Mouse (Mus musculus) limb, embryonic 15.5 days (tissue): ENCODE data around the gene Paqr6. TPM values are rescaled to one million over a fixed set of nuclear protein-coding genes. Genes with fewer than 3 reads are reported as not detected.

Experiments
- polyA plus RNA-seq: library from polyadenylated mRNA; unstranded; fragments of >200 nt; fragmentation: Nextera tagmentation; extraction: Ambion mirVana; gene quantifications from 2 replicates; pipeline ENCODE4 v1.2.1, GENCODE M21; 2015

The Paqr6 gene
- polyA plus RNA-seq, 1 experiment from 2014 or later = 16.4 TPM

Other genes with a start within 250 kb of the Paqr6 start
- 23.3 and 29.8 TPM in 2 replicates for gene Mef2d, start 222.2 kb upstream of the Paqr6 start, polyA plus RNA-seq
- 24.1 and 25.6 TPM in 2 replicates for gene Rhbg, start 109.9 kb upstream of the Paqr6 start, polyA plus RNA-seq
- gene Gm38392, start 77.4 kb upstream of the Paqr6 start, polyA plus RNA-seq = 2.0 and 4.1 TPM in 2 replicates
- gene Tsacc, start 67.6 kb upstream of the Paqr6 start, polyA plus RNA-seq = 9.9 and 12.0 TPM in 2 replicates
- gene Cct3, start 67.5 kb upstream of the Paqr6 start, polyA plus RNA-seq = 440 and 451 TPM in 2 replicates
- 198 and 199 TPM in 2 replicates for gene Glmp, start 39.6 kb upstream of the Paqr6 start, polyA plus RNA-seq
- 36.0 and 37.2 TPM in 2 replicates for gene Tmem79, start 28.4 kb upstream of the Paqr6 start, polyA plus RNA-seq
- 42.7 and 42.9 TPM in 2 replicates for gene Smg5, start 28.3 kb upstream of the Paqr6 start, polyA plus RNA-seq
- gene Bglap3, start 8.2 kb downstream of the Paqr6 start, polyA plus RNA-seq = 34.8 and 39.9 TPM in 2 replicates
- gene Bglap2, start 14.1 kb downstream of the Paqr6 start, polyA plus RNA-seq = 1.5 and 2.4 TPM in 2 replicates
- gene Bglap, start 19.9 kb downstream of the Paqr6 start, polyA plus RNA-seq = 0.88 and 1.7 TPM in 2 replicates
- 94.9 and 106 TPM in 2 replicates for gene Pmf1, start 45.7 kb downstream of the Paqr6 start, polyA plus RNA-seq
- gene Slc25a44, start 60.6 kb downstream of the Paqr6 start, polyA plus RNA-seq = 16.5 and 17.1 TPM in 2 replicates
- gene Sema4a, start 96.6 kb downstream of the Paqr6 start, polyA plus RNA-seq = 23.1 and 24.5 TPM in 2 replicates
- gene Lmna, start 145.4 kb downstream of the Paqr6 start, polyA plus RNA-seq = 635 and 751 TPM in 2 replicates
- gene Mex3a, start 167.8 kb downstream of the Paqr6 start, polyA plus RNA-seq = 17.6 and 21.0 TPM in 2 replicates
- 144 and 148 TPM in 2 replicates for gene Rab25, start 183.7 kb downstream of the Paqr6 start, polyA plus RNA-seq
- gene Lamtor2, start 188.5 kb downstream of the Paqr6 start, polyA plus RNA-seq = 194 and 207 TPM in 2 replicates
- gene Ubqln4, start 189.2 kb downstream of the Paqr6 start, polyA plus RNA-seq = 39.6 and 44.1 TPM in 2 replicates
- gene Ssr2, start 211.3 kb downstream of the Paqr6 start, polyA plus RNA-seq = 347 and 365 TPM in 2 replicates
- 84.9 and 97.3 TPM in 2 replicates for gene Arhgef2, start 241.4 kb downstream of the Paqr6 start, polyA plus RNA-seq